Mouse (Mus musculus) heart, adult 2 months (tissue): ENCODE results near the gene Calm3.
A peak's percentile ranks its signal among the peaks of the same experiment; 100 is the strongest.

Experiments used
- CTCF ChIP-seq: fragments of 200-600 bp; IDR thresholded peaks from 2 replicates; pipeline ENCODE4 v1.8.1; 2022; ENCODE audit warnings: antibody characterized with exemption, mild to moderate bottlenecking, moderate library complexity
- EP300 ChIP-seq: fragments of 200-500 bp; IDR thresholded peaks from 2 replicates; pipeline ENCODE4 v1.6.1; 2011; ENCODE audit warnings: low read depth, low read length, control low read depth; ENCODE audit not compliant: insufficient read depth
- POLR2A ChIP-seq: fragments of 200-500 bp; IDR thresholded peaks from 2 replicates; pipeline ENCODE4 v1.6.1; 2011; ENCODE audit warnings: mild to moderate bottlenecking, low read depth, low read length, control low read depth; ENCODE audit not compliant: insufficient read depth

- peak; percentile 99 for TF ChIP-seq CTCF
- TF ChIP-seq POLR2A: no peak
- peak; percentile 78; the same call in 1 of the 2 replicates for TF ChIP-seq EP300
Measured at GRCm38 (mm10) chr7:16913806-16914452, 10.0 kb downstream of the Calm3 start.
